Mouse (Mus musculus) CH12.LX (cell line): ENCODE results near the gene Phf21a. TPM values are rescaled to one million over a fixed set of nuclear protein-coding genes. Genes with fewer than 3 reads are reported as not detected.

Experiments
- DNase-seq: peaks from one replicate; pipeline ENCODE4 v3.0.0-alpha.2; 2013; ENCODE audit errors: extremely low read depth
- H3K27ac ChIP-seq: 2 replicates; pipeline ENCODE4 v1.5.1; 2012; ENCODE audit warnings: low read depth, mild to moderate bottlenecking, control low read depth, moderate library complexity; ENCODE audit not compliant: insufficient read depth
- H3K27me3 ChIP-seq: replicated peaks from 2 replicates; pipeline ENCODE3; 2012; ENCODE audit warnings: inconsistent platforms
- H3K36me3 ChIP-seq, 2 experiments: replicated peaks in 1 of 2; 2 replicates each; pipeline versions ENCODE3 to v1.6.1; 2012; ENCODE audit warnings: inconsistent platforms in 1 of 2, low read length in 1 of 2, mild to moderate bottlenecking in 1 of 2, mixed read lengths in 1 of 2, moderate library complexity in 1 of 2; ENCODE audit not compliant: control insufficient read depth in 1 of 2, insufficient read depth in 1 of 2
- H3K4me1 ChIP-seq, 2 experiments: 2 replicates each; pipeline ENCODE4 v1.6.1; 2012; ENCODE audit warnings: inconsistent platforms in 1 of 2, moderate library complexity in 1 of 2; ENCODE audit not compliant: insufficient read depth in 2 of 2, control insufficient read depth in 1 of 2
- H3K4me2 ChIP-seq: 2 replicates; pipeline ENCODE4 v1.6.1; 2012; ENCODE audit warnings: low read depth, mild to moderate bottlenecking, control low read depth; ENCODE audit not compliant: poor library complexity, insufficient read depth, severe bottlenecking
- H3K4me3 ChIP-seq, 3 experiments: fragments of 150-350 bp in 1 of 3; sonication (generic) in 1 of 3; replicated peaks in 1 of 3; 2 replicates each; pipeline versions ENCODE3 to v1.5.1; 2011 to 2012; ENCODE audit warnings: low read depth in 2 of 3, low read length in 2 of 3, mild to moderate bottlenecking in 2 of 3, moderate library complexity in 2 of 3, control low read depth in 1 of 3, improper control_type of control experiment in 1 of 3, inconsistent platforms in 1 of 3, mixed read lengths in 1 of 3; ENCODE audit not compliant: poor library complexity in 1 of 3
- H3K79me2 ChIP-seq: replicated peaks from 2 replicates; pipeline ENCODE4 v1.6.1; 2012; ENCODE audit warnings: mild to moderate bottlenecking, moderate library complexity; ENCODE audit not compliant: control insufficient read depth, poor library complexity, insufficient read depth, severe bottlenecking; ENCODE audit errors: extremely low read depth
- H3K9ac ChIP-seq: 2 replicates; pipeline ENCODE4 v1.6.1; 2012; ENCODE audit warnings: low read depth, mild to moderate bottlenecking, control low read depth, moderate library complexity; ENCODE audit not compliant: insufficient read depth
- H3K9me3 ChIP-seq: replicated peaks from 2 replicates; pipeline ENCODE3; 2012; ENCODE audit warnings: low read length, inconsistent platforms, mixed read lengths
- CHD1 ChIP-seq: IDR thresholded peaks from 2 replicates; pipeline ENCODE4 v1.6.1; 2012; ENCODE audit warnings: low read depth, low read length, improper control_type of control experiment, inconsistent platforms
- CHD2 ChIP-seq: IDR thresholded peaks from 2 replicates; pipeline ENCODE4 v1.6.1; 2011; ENCODE audit warnings: low read length, improper control_type of control experiment
- ELF1 ChIP-seq: IDR thresholded peaks from 2 replicates; pipeline ENCODE4 v1.6.1; 2014; ENCODE audit warnings: low read depth, mild to moderate bottlenecking, inconsistent platforms, low read length, improper control_type of control experiment
- EP300 ChIP-seq: IDR thresholded peaks from 2 replicates; pipeline ENCODE4 v1.6.1; 2011; ENCODE audit warnings: low read length, improper control_type of control experiment
- ETS1 ChIP-seq: conservative IDR thresholded peaks from 2 replicates; pipeline ENCODE4 v1.6.1; 2012; ENCODE audit warnings: low read depth, mild to moderate bottlenecking, inconsistent platforms, low read length, improper control_type of control experiment, moderate library complexity
- HCFC1 ChIP-seq: IDR thresholded peaks from 2 replicates; pipeline ENCODE4 v1.6.1; 2012; ENCODE audit warnings: low read depth, mild to moderate bottlenecking, inconsistent platforms, low read length, improper control_type of control experiment
- IRF4 ChIP-seq: IDR thresholded peaks from 2 replicates; pipeline ENCODE4 v1.6.1; 2014; ENCODE audit warnings: low read depth, mild to moderate bottlenecking, inconsistent platforms, low read length, improper control_type of control experiment
- MAFK ChIP-seq: IDR thresholded peaks from 2 replicates; pipeline ENCODE4 v1.6.1; 2011; ENCODE audit warnings: low read length, improper control_type of control experiment; ENCODE audit not compliant: insufficient replicate concordance
- MXI1 ChIP-seq: IDR thresholded peaks from 2 replicates; pipeline ENCODE4 v1.6.1; 2011; ENCODE audit warnings: mild to moderate bottlenecking, low read depth, low read length, improper control_type of control experiment
- NELFE ChIP-seq: IDR thresholded peaks from 2 replicates; pipeline ENCODE4 v1.6.1; 2011; ENCODE audit warnings: low read depth, low read length, improper control_type of control experiment
- POLR2A ChIP-seq: IDR thresholded peaks from 2 replicates; pipeline ENCODE4 v1.6.1; 2011; ENCODE audit warnings: low read depth, mild to moderate bottlenecking, improper control_type of control experiment, low read length
- POLR2AphosphoS2 ChIP-seq: IDR thresholded peaks from 2 replicates; pipeline ENCODE4 v1.6.1; 2011; ENCODE audit warnings: low read depth, low read length, improper control_type of control experiment
- RAD21 ChIP-seq: IDR thresholded peaks from 2 replicates; pipeline ENCODE4 v1.6.1; 2011; ENCODE audit warnings: low read depth, mild to moderate bottlenecking, low read length, improper control_type of control experiment, moderate library complexity
- RCOR1 ChIP-seq: conservative IDR thresholded peaks from 2 replicates; pipeline ENCODE4 v1.6.1; 2012; ENCODE audit warnings: low read depth, mild to moderate bottlenecking, inconsistent platforms, low read length, improper control_type of control experiment
- SMC3 ChIP-seq: IDR thresholded peaks from 2 replicates; pipeline ENCODE4 v1.6.1; 2011; ENCODE audit warnings: low read depth, low read length, improper control_type of control experiment
- TBP ChIP-seq: conservative IDR thresholded peaks from 2 replicates; pipeline ENCODE4 v1.6.1; 2011; ENCODE audit warnings: low read depth, low read length, improper control_type of control experiment
- TCF12 ChIP-seq: IDR thresholded peaks from 2 replicates; pipeline ENCODE4 v1.6.1; 2014; ENCODE audit warnings: low read depth, mild to moderate bottlenecking, inconsistent platforms, low read length, improper control_type of control experiment
- USF2 ChIP-seq: conservative IDR thresholded peaks from 2 replicates; pipeline ENCODE4 v1.6.1; 2011; ENCODE audit warnings: low read depth, low read length, improper control_type of control experiment
- ZC3H11A ChIP-seq: IDR thresholded peaks from 2 replicates; pipeline ENCODE4 v1.6.1; 2012; ENCODE audit warnings: low read depth, mild to moderate bottlenecking, inconsistent platforms, low read length, improper control_type of control experiment
- dilution Hi-C: fragments of 300-500 bp; cut with MboI; formaldehyde crosslinking; loops from 2 replicates; pipeline ENCODE4 v1.14.3; 2020; ENCODE audit warnings: low sequenced_read_pairs; ENCODE audit not compliant: extremely low pct_unique_long_range_greater_than_20kb, extremely low pct_ligation_motif_present
- in situ Hi-C: fragments of 300-500 bp; cut with MboI; formaldehyde crosslinking; loops from 3 replicates; pipeline ENCODE4 v1.14.3; 2019; ENCODE audit warnings: low sequenced_read_pairs, low pct_ligation_motif_present, low pct_unique_long_range_greater_than_20kb, mixed read lengths
- polyA plus RNA-seq: library from polyadenylated mRNA; unstranded; fragments of >175 nt; gene quantifications from 2 replicates; pipeline ENCODE4 v1.2.1, GENCODE M21; 2012; ENCODE audit warnings: low read depth; ENCODE audit not compliant: insufficient read length
- total RNA-seq, 2 experiments: library from RNA; depleted of rRNA; stranded (reverse); fragments of 300-350 nt in 1 of 2; fragments of >200 nt in 1 of 2; gene quantifications; 2 replicates each; pipeline ENCODE4 v1.2.3; 2012 to 2014

The Phf21a gene
- 12.0 and 12.3 TPM in 2 replicates for total RNA-seq (2012; rRNA removed)
- total RNA-seq (2014; rRNA removed): 8.8 and 10.2 TPM in 2 replicates
- 24.5 and 28.0 TPM in 2 replicates for polyA plus RNA-seq

DNA sequence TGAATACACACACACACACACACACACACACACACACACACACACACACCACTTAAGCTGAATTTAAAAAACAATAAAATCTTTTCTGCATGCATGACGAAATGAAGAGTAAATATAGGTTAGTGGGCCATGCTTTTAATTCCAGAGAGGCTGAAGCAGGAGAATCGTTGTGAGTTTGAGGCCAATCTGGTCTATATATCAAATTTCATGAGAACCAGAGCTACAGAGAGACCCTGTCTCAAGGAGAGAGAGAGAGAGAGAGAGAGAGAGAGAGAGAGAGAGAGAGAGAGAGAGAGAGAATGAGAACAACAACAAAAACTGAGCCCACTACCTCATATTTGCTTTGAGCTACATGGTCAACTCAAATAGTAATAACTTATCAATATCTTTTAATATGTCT lies at the start of gene Phf21a:
TSS of gene Phf21a (plus strand) at position 301 of the 400 bp plus-strand sequence.
- no peaks in the 10 kb centered on the region for H3K79me2 ChIP-seq
- dilution Hi-C loops: no loop called here
- no peak within 1 kb of the TSS for H3K9ac ChIP-seq
- no peak for DNase-seq
- TF ChIP-seq EP300: no peak
- TF ChIP-seq CHD1: no peak
- no peak for TF ChIP-seq ELF1
- no peak for TF ChIP-seq RAD21
- no peak for TF ChIP-seq HCFC1
- no peak for TF ChIP-seq MXI1
- no peak for TF ChIP-seq SMC3
- no peak for TF ChIP-seq POLR2A
- no peak for TF ChIP-seq CHD2
- no peak for TF ChIP-seq MAFK
- no peak for TF ChIP-seq TBP
- TF ChIP-seq IRF4: no peak
- no peak for TF ChIP-seq NELFE
- no peak for TF ChIP-seq USF2
- H3K4me2 ChIP-seq: no peak within 1 kb of the TSS
- H3K36me3 ChIP-seq: no peaks in the 10 kb centered on the region
- no peaks in the 10 kb centered on the region for H3K4me1 ChIP-seq
- H3K9me3 ChIP-seq: peaks cover 6% of the 10 kb centered on the region
- no peak within 1 kb of the TSS for H3K4me3 ChIP-seq
- no peak within 1 kb of the TSS for H3K27ac ChIP-seq
- in situ Hi-C loops: no loop called here
- H3K27me3 ChIP-seq: peaks cover 6% of the 10 kb centered on the region

DNA sequence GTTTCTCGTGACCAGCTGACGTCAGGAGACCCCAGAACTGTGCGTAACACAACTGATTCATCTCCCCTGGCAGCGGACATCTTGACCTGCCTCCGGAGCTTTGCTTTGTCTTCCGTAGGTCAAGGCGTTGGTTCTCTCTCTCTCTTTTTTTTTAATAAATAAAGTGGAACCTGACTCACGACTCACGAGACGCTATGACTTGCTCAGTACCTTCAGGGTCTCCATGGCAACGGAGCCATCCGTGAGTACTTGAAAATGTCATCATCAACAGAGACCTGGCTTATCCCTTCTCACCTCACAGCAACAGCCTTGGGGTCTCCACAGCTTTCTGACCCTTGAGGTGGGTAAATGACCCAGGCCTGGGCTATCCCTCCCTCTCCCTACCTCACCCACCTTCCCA lies 49.6 kb upstream of the Phf21a start:
- no peak overlapping the region for H3K4me3 ChIP-seq
- no peaks in the 10 kb centered on the region for H3K36me3 ChIP-seq
- in situ Hi-C loops (loop anchor here (5.0 kb wide), 1 partner anchor 36 kb away; no protein-coding TSS in a partner anchor), dilution Hi-C loops (no loop called here)
- H3K9ac ChIP-seq: no peak overlapping the region
- peaks cover 12% of the 10 kb centered on the region for H3K27me3 ChIP-seq
- TF ChIP-seq RAD21: no peak
- no peak for TF ChIP-seq ETS1
- TF ChIP-seq TCF12: no peak
- TF ChIP-seq ZC3H11A: no peak
- TF ChIP-seq CHD1: no peak
- no peak for TF ChIP-seq POLR2AphosphoS2
- TF ChIP-seq RCOR1: no peak
- no peak overlapping the region for H3K4me2 ChIP-seq
- H3K27ac ChIP-seq: no peak overlapping the region
- H3K79me2 ChIP-seq: no peaks in the 10 kb centered on the region
- H3K9me3 ChIP-seq: no peaks in the 10 kb centered on the region
- H3K4me1 ChIP-seq: peaks cover 3 to 15% of the 10 kb centered on the region in 2 experiments; a peak in 2 of 4 replicates
- no peak for DNase-seq
